ENCODE assay signal across 27 mouse cellular contexts in the genomic region with DNA sequence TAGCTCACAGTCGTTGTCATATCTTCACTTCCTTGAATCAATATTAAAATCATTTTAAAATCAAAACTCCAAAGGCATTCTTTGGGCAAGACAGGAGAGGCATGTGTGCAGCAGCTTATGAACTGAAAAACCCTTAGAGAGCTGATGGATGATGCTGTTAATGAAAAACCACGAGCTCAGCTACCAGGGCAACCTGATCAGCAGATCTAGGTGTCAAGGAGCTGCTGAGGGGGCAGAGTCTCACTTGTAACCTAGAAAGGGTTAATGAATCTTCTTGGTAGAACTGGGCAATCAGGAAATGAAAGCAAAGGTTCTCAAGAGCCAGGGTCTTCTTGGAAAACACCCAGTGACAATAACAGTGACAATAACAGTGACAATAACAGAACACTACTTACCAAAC. TPM values are rescaled to one million over a fixed set of nuclear protein-coding genes. Genes with fewer than 3 reads are reported as not detected.
DNase-seq lines count a peak whose midpoint lies in the region; ATAC-seq lines count a peak whose summit lies in the region.
"Had no signal": no experiment of that assay in that cellular context is flagged by ENCODE, and none has a peak within 500 bp of the region (broad histone marks: within the 10 kb centered on the region; RNA-seq: fewer than 3 reads in every experiment).

No protein-coding gene starts in this region.

- no peak overlapping the region for H3K4me2 ChIP-seq in limb, embryonic 11.5 days (ENCODE audit: low read depth, severe bottlenecking)
- H3K4me2 ChIP-seq: embryonic facial prominence, embryonic 12.5 days; forebrain, embryonic 15.5 days; heart, embryonic 11.5 days; heart, embryonic 15.5 days; hindbrain, embryonic 15.5 days had no signal

- ATAC-seq in limb, embryonic 11.5 days (ENCODE audit: insufficient number of reproducible peaks, low FRiP score, low TSS enrichment, low read depth) = no peak
- ATAC-seq: CD4-positive, CD25-positive, alpha-beta regulatory T cell, adult 4 months; forebrain, embryonic 15.5 days had no signal

- DNase-seq in heart, adult 11 months = peak; percentile 14
- no peak for DNase-seq in heart, postnatal 14 days
- peak; percentile 4 for DNase-seq in limb, embryonic 11.5 days (ENCODE audit: low spot score)
- DNase-seq in limb, embryonic 10.5 days (ENCODE audit: low spot score) = no peak
- peak; percentile 56 to 85 for DNase-seq in kidney, postnatal 36 days
- DNase-seq in Muller cell, postnatal 12 days (ENCODE audit: inconsistent ontology term) = no peak
- DNase-seq in lung, postnatal 25 days (ENCODE audit: low spot score) = no peak
- DNase-seq: adrenal gland, postnatal 10 days; B cell, adult 2 months; cerebellum, adult 11 months; cerebellum, adult 8-10 months; cerebellum, postnatal 25 days; gastrocnemius, postnatal 10 days; heart, adult 2 months had no signal

- H3K27me3 ChIP-seq in limb, embryonic 11.5 days (ENCODE audit: control insufficient read depth, insufficient read depth, low read length) = no peaks in the 10 kb centered on the region
- no peaks in the 10 kb centered on the region for H3K27me3 ChIP-seq in limb, embryonic 10.5 days (ENCODE audit: low read depth, poor library complexity, severe bottlenecking)
- H3K27me3 ChIP-seq: embryonic facial prominence, embryonic 12.5 days; forebrain, embryonic 15.5 days; heart, embryonic 15.5 days; hindbrain, embryonic 15.5 days had no signal

- 66% methylated on average over 2 of the region's 2 CpGs for WGBS in limb, embryonic 11.5 days
- 77% methylated on average over 2 of the region's 2 CpGs for WGBS in limb, embryonic 10.5 days

- H3K9me3 ChIP-seq in limb, embryonic 11.5 days (ENCODE audit: control insufficient read depth, low read length) = no peaks in the 10 kb centered on the region
- H3K9me3 ChIP-seq in limb, embryonic 10.5 days (replicated peaks) = no peaks in the 10 kb centered on the region
- H3K9me3 ChIP-seq: embryonic facial prominence, embryonic 12.5 days; forebrain, embryonic 15.5 days; G1E; heart, embryonic 15.5 days; hindbrain, embryonic 10.5 days; hindbrain, embryonic 15.5 days had no signal

- H3K27ac ChIP-seq in limb, embryonic 11.5 days (replicated peaks; ENCODE audit: low read depth, low read length) = no peak overlapping the region
- no peak overlapping the region for H3K27ac ChIP-seq in limb, embryonic 10.5 days
- H3K27ac ChIP-seq: embryonic facial prominence, embryonic 12.5 days; forebrain, embryonic 15.5 days; heart, adult 2 months; heart, embryonic 15.5 days; hindbrain, embryonic 10.5 days; hindbrain, embryonic 15.5 days had no signal

- H3K36me3 ChIP-seq in limb, embryonic 11.5 days (ENCODE audit: control insufficient read depth, insufficient read depth, low read length) = no peaks in the 10 kb centered on the region
- no peaks in the 10 kb centered on the region for H3K36me3 ChIP-seq in limb, embryonic 10.5 days
- H3K36me3 ChIP-seq: embryonic facial prominence, embryonic 12.5 days; forebrain, embryonic 15.5 days; G1E; heart, embryonic 15.5 days; hindbrain, embryonic 10.5 days; hindbrain, embryonic 15.5 days had no signal

- H3K4me1 ChIP-seq in limb, embryonic 11.5 days (ENCODE audit: control insufficient read depth, insufficient read depth, low read length) = no peaks in the 10 kb centered on the region
- H3K4me1 ChIP-seq in limb, embryonic 10.5 days = no peaks in the 10 kb centered on the region
- H3K4me1 ChIP-seq: embryonic facial prominence, embryonic 12.5 days; forebrain, embryonic 15.5 days; heart, embryonic 15.5 days; hindbrain, embryonic 10.5 days; hindbrain, embryonic 15.5 days had no signal

- H3K9ac ChIP-seq in limb, embryonic 11.5 days (ENCODE audit: low read length) = no peak overlapping the region
- H3K9ac ChIP-seq: embryonic facial prominence, embryonic 12.5 days; forebrain, embryonic 15.5 days; heart, embryonic 15.5 days; hindbrain, embryonic 15.5 days had no signal

- no peak overlapping the region for H3K4me3 ChIP-seq in limb, embryonic 11.5 days (ENCODE audit: low read depth, low read length)
- H3K4me3 ChIP-seq in limb, embryonic 10.5 days = no peak overlapping the region
- H3K4me3 ChIP-seq: embryonic facial prominence, embryonic 12.5 days; forebrain, embryonic 15.5 days; heart, adult 2 months; heart, embryonic 15.5 days; hindbrain, embryonic 10.5 days; hindbrain, embryonic 15.5 days had no signal

- intact Hi-C loops in heart, postnatal 14 days (cut with DNase I) = no loop called here

RNA-seq across cellular contexts. Expression of gene Acsm1, which starts 10.3 kb away (rescaled TPM):
- total RNA-seq in heart, postnatal 14 days (2021) = under 1 TPM in 1 of 2 experiments, not detected in 1; 0.22 TPM
- polyA plus RNA-seq in limb, embryonic 11.5 days (2014; fragmentation: Nextera tagmentation; extraction: Ambion mirVana) = not detected in 2 replicates
- not detected in 2 replicates for polyA plus RNA-seq in limb, embryonic 10.5 days (2016; fragmentation: Nextera tagmentation; extraction: Ambion mirVana)
- total RNA-seq: G1E; gastrocnemius, postnatal 10 days; heart, adult 2 months; heart, postnatal 25 days had no signal
- polyA plus RNA-seq: brain, embryonic 14.5 days; CD4-positive, CD25-positive, alpha-beta regulatory T cell, adult 4 months; cortical plate, adult 2 months; embryonic facial prominence, embryonic 12.5 days; forebrain, embryonic 11.5 days; forebrain, embryonic 15.5 days; G1E; heart, embryonic 11.5 days; heart, embryonic 15.5 days; hindbrain, embryonic 10.5 days; hindbrain, embryonic 15.5 days had no signal

RNA-seq across cellular contexts. Expression of gene Acsm2, which starts 42.4 kb away (rescaled TPM):
- not detected for total RNA-seq in heart, postnatal 14 days (2021)
- polyA plus RNA-seq in limb, embryonic 11.5 days (2014; fragmentation: Nextera tagmentation; extraction: Ambion mirVana) = not detected in 2 replicates
- polyA plus RNA-seq in limb, embryonic 10.5 days (2016; fragmentation: Nextera tagmentation; extraction: Ambion mirVana) = not detected in 2 replicates
- total RNA-seq: gastrocnemius, postnatal 10 days; gastrocnemius, postnatal 4 days; heart, adult 2 months; heart, postnatal 25 days had no signal
- polyA plus RNA-seq: brain, embryonic 14.5 days; cortical plate, adult 2 months; embryonic facial prominence, embryonic 12.5 days; forebrain, embryonic 11.5 days; forebrain, embryonic 15.5 days; G1E; heart, adult 2 months; heart, embryonic 11.5 days; heart, embryonic 15.5 days; hindbrain, embryonic 10.5 days had no signal

Comparison
In these comparisons a context has a peak if more than half of its experiments do, and no peak if none do; other contexts are left out.
1. DNase-seq: peak in heart, adult 11 months (single experiment), limb, embryonic 11.5 days (single experiment) and kidney, postnatal 36 days (2 of 2); none in heart, postnatal 14 days (0 of 2), limb, embryonic 10.5 days (single experiment), Muller cell, postnatal 12 days (single experiment) and lung, postnatal 25 days (single experiment).